Mouse (Mus musculus): ENCODE data around the gene Olfr552. TPM values are rescaled to one million over a fixed set of nuclear protein-coding genes. Genes with fewer than 3 reads are reported as not detected.
"Not testable (repeated sequence)": the region's sequence is repeated elsewhere in the genome, so short reads cannot be mapped to it uniquely, and the experiment has no call there.

Olfr552 gene
- polyA plus RNA-seq, 1 experiment from 2014 or later, result not detected

GRCm38 (mm10) chr7:102644945-102645344 lies 47.4 kb downstream of the Olfr552 start:
- H3K79me2 ChIP-seq (ENCODE audit: inconsistent target); H3K27ac ChIP-seq; H3K36me3 ChIP-seq (ENCODE audit: inconsistent target); H3K4me3 ChIP-seq (ENCODE audit: inconsistent target): not testable (repeated sequence)
- 90% methylated on average over 2 of the region's 4 CpGs for WGBS (ENCODE audit: missing documents)

Other genes with a start within 250 kb of the Olfr552 start
- 17.3 to 71.9 TPM (median 64.3 TPM) in 3 replicates for gene Rrm1, start 156.1 kb upstream of the Olfr552 start, polyA plus RNA-seq (2018)
- not detected in 3 replicates for gene Olfr543, start 116.1 kb upstream of the Olfr552 start, polyA plus RNA-seq (2018)
- gene Olfr544, start 109.5 kb upstream of the Olfr552 start, polyA plus RNA-seq (2018), result not detected in 3 replicates
- gene Olfr545, start 98.2 kb upstream of the Olfr552 start, polyA plus RNA-seq (2018), result not detected in 3 replicates
- not detected in 3 replicates for gene Olfr547, start 63.0 kb upstream of the Olfr552 start, polyA plus RNA-seq (2018)
- not detected in 3 replicates for gene Olfr548-ps1, start 56.9 kb upstream of the Olfr552 start, polyA plus RNA-seq (2018)
- gene Olfr549, start 47.9 kb upstream of the Olfr552 start, polyA plus RNA-seq (2018), result not detected in 3 replicates
- gene Trim21, start 32.3 kb upstream of the Olfr552 start, polyA plus RNA-seq (2018), result 31.3 to 44.4 TPM (median 44.4 TPM) in 3 replicates
- not detected in 3 replicates for gene Olfr550, start 26.3 kb upstream of the Olfr552 start, polyA plus RNA-seq (2018)
- not detected in 3 replicates for gene Olfr551, start 5.9 kb upstream of the Olfr552 start, polyA plus RNA-seq (2018)
- gene Olfr553, start 20.4 kb downstream of the Olfr552 start, polyA plus RNA-seq (2018), result not detected in 3 replicates
- not detected in 3 replicates for gene Olfr554, start 40.7 kb downstream of the Olfr552 start, polyA plus RNA-seq (2018)
- not detected in 3 replicates for gene Olfr555, start 61.1 kb downstream of the Olfr552 start, polyA plus RNA-seq (2018)
- not detected in 3 replicates for gene Olfr556, start 67.1 kb downstream of the Olfr552 start, polyA plus RNA-seq (2018)
- 2.3 to 3.3 TPM (median 2.8 TPM) in 3 replicates for gene Trim68, start 89.6 kb downstream of the Olfr552 start, polyA plus RNA-seq (2018)
- not detected in 3 replicates for gene Olfr557, start 98.1 kb downstream of the Olfr552 start, polyA plus RNA-seq (2018)
- not detected in 3 replicates for gene Olfr558, start 104.4 kb downstream of the Olfr552 start, polyA plus RNA-seq (2018)
- gene Olfr33, start 121.3 kb downstream of the Olfr552 start, polyA plus RNA-seq (2018), result not detected in 3 replicates
- not detected in 3 replicates for gene Olfr559, start 129.7 kb downstream of the Olfr552 start, polyA plus RNA-seq (2018)
- gene Olfr560, start 161.6 kb downstream of the Olfr552 start, polyA plus RNA-seq (2018), result not detected in 3 replicates
- not detected in 3 replicates for gene Olfr78, start 161.7 kb downstream of the Olfr552 start, polyA plus RNA-seq (2018)
- gene Olfr561, start 173.5 kb downstream of the Olfr552 start, polyA plus RNA-seq (2018), result not detected in 3 replicates
- gene Olfr564, start 205.7 kb downstream of the Olfr552 start, polyA plus RNA-seq (2018), result not detected in 3 replicates